Mouse (Mus musculus): ENCODE data around the gene Lrrfip2. TPM values are rescaled to one million over a fixed set of nuclear protein-coding genes. Genes with fewer than 3 reads are reported as not detected.
A peak's percentile ranks its signal among the peaks of the same experiment; 100 is the strongest.

Lrrfip2 gene
- 40.0 and 41.5 TPM in 2 replicates for polyA plus RNA-seq (2016; fragmentation: Nextera tagmentation; extraction: Ambion mirVana)

DNA sequence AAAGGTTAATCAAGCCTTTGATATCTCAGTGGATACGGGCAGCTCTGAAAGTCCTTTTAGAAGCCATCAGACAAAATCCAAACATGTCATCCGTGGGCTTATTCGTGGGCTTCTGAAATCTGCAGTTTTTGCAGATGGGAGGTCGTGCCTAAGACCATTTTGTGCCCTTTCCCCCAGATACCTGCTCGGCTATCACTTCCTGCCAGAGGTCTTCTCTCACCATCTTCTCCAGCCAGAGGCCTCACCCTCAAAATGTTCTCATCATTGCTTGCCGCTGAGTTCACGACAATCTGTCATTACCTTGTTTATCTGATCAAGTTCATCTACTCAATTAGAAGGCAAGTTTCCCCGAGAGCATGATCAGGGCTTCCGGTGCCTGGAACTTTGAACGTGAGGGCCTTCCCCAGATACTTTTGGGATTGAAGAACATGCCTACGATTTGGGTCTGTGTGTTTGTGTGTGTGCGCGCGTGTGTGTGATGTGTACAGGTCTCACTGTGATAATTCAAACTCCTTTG is at the start of gene Lrrfip2:
Gene Lrrfip2, plus strand, starts transcription at position 467 of the 517 bp plus-strand sequence.
- H3K9me3 ChIP-seq = no peaks in the 10 kb centered on the region
- 42% methylated on average over 14 of the region's 14 CpGs for whole genome bisulfite sequencing
- peak within 1 kb of the TSS; percentile 95 for H3K4me3 ChIP-seq
- H3K27me3 ChIP-seq (ENCODE audit: insufficient read depth, poor library complexity, severe bottlenecking) = no peaks in the 10 kb centered on the region
- peaks cover 23% of the 10 kb centered on the region for H3K4me1 ChIP-seq (replicated peaks)
- DNase-seq (ENCODE audit: low spot score) = no peak
- H3K36me3 ChIP-seq = peaks cover 16% of the 10 kb centered on the region
- H3K27ac ChIP-seq = peak within 1 kb of the TSS; percentile 95

DNA sequence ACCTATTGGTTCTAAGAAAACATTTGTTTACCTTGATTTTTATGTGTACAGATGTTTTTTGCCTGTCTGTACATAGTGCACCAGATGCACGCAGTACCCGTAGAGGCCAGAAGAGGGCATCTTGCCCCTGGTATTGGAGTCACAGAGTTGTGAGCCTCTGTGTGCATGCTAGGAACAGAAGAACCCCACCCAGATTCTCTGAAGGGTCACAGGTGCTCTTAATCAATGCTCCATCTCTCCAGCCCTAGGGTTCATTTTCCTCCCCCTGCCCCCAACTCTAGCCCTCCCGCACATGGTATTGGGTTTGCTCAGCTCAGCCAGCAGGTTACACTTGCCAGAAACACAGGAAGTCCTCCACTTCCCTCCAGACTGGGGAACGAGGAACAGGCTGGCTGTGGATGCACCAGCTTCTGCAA is 46.8 kb upstream of the Lrrfip2 start:
- H3K9me3 ChIP-seq = peaks cover 6% of the 10 kb centered on the region; the same call in 1 of the 2 replicates
- H3K4me1 ChIP-seq (replicated peaks) = 0 out of 2 replicates have a peak, but pooled peaks cover 6% of the 10 kb centered on the region
- WGBS = 37% methylated on average over 4 of the region's 4 CpGs
- DNase-seq (ENCODE audit: low spot score) = peak; percentile 57
- H3K27me3 ChIP-seq (ENCODE audit: insufficient read depth, poor library complexity, severe bottlenecking) = no peaks in the 10 kb centered on the region
- no peaks in the 10 kb centered on the region for H3K36me3 ChIP-seq
- H3K4me3 ChIP-seq = no peak overlapping the region
- no peak overlapping the region for H3K27ac ChIP-seq

DNA sequence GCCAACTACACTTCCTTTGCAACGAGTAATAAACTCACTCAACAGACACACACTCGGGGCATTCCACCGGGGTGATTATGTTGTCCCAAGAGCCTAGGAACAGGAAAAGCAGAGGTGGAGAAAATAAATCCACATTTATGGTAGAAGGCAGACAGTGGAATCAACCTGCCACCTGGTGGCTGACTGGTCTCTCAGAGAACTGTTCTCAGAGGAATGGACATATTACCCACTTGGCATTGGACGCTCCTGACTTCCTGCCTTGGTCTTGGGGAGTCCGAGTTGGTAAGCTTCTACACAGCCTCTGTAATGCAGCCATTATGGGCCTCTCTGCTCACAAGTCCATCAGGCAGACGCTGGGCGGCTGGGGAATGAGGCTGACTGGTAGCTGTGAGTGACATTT is 45.2 kb upstream of the Lrrfip2 start:
- H3K9me3 ChIP-seq = peaks cover 6% of the 10 kb centered on the region; the same call in 1 of the 2 replicates
- H3K4me3 ChIP-seq = no peak overlapping the region
- H3K27ac ChIP-seq = no peak overlapping the region
- 66% methylated on average over 7 of the region's 7 CpGs for WGBS
- 0 out of 2 replicates have a peak, but pooled peaks cover 6% of the 10 kb centered on the region for H3K4me1 ChIP-seq (replicated peaks)
- H3K36me3 ChIP-seq = no peaks in the 10 kb centered on the region
- H3K27me3 ChIP-seq (ENCODE audit: insufficient read depth, poor library complexity, severe bottlenecking) = no peaks in the 10 kb centered on the region
- peak; percentile 16 for DNase-seq (ENCODE audit: low spot score)

DNA sequence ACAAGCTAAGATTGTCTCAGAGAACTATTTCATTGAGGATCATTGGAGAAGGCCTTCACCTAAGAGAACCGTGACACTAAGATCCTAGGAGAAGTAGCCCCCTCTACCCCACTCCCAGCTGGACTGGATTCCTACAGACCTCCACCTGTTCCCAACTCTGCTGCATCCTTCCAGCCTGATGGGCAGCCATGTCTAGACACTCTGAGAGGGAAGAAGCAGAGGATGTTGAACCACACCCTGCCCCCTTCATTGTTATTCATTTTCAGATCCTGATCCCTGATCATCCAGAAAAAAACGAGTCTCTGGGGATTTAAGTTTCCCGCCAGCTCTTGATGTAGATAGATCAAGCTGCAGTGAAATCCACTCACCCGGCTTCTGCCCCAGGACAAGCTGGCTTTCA is 44.4 kb upstream of the Lrrfip2 start:
- 82% methylated on average over 4 of the region's 4 CpGs for WGBS
- Histone ChIP-seq H3K27ac (no peak overlapping the region), H3K4me3 (no peak overlapping the region), H3K27me3 (ENCODE audit: insufficient read depth, poor library complexity, severe bottlenecking) (no peaks in the 10 kb centered on the region), H3K9me3 (peaks cover 6% of the 10 kb centered on the region; the same call in 1 of the 2 replicates), H3K4me1 (replicated peaks) (0 out of 2 replicates have a peak, but pooled peaks cover 6% of the 10 kb centered on the region), H3K36me3 (no peaks in the 10 kb centered on the region)
- no peak for DNase-seq (ENCODE audit: low spot score)

DNA sequence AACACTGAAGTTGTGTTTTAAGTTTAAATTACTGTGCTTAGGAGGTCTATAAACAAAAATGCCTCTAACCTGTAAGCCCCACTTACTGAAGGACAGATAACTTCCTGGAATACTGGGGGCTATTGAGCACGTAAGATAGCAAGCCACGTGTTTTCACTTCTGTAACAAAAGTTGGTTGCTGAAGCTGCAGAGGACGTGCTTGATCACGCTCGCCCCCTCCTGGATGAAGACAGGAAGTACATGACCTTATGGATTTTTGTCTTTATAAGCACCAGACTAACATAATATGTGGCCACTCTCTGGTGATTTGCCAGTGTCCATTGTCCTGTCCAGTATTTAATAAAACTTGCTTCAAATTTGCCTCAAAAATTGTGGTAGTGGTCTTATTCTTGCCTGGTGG is 39.6 kb upstream of the Lrrfip2 start:
- Histone ChIP-seq H3K27me3 (ENCODE audit: insufficient read depth, poor library complexity, severe bottlenecking) (no peaks in the 10 kb centered on the region), H3K27ac (no peak overlapping the region), H3K9me3 (peaks cover 6% of the 10 kb centered on the region; the same call in 1 of the 2 replicates), H3K4me1 (replicated peaks) (no peaks in the 10 kb centered on the region), H3K4me3 (no peak overlapping the region), H3K36me3 (no peaks in the 10 kb centered on the region)
- WGBS = 63% methylated on average over 5 of the region's 5 CpGs
- DNase-seq (ENCODE audit: low spot score) = no peak

DNA sequence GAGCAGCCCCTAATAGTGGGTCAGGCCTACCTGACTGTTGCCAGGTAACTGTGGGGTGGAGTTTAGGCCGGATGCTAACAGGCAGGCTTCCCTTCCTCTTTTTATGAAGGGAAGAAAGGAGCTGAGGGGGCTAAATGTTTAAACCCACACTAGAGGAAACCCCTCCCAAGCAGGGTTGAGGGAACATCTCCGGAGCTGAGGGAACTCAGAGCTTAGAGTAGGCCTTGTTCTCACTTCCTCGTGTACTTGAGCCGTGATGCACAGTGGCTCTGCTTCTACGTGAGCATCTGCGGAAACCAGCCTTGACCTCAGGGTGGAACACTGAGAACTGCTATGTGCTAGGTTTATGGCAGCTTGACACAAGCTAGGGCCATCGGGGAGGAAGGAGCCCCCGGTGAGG is 36.6 kb upstream of the Lrrfip2 start:
- no peaks in the 10 kb centered on the region for H3K4me1 ChIP-seq (replicated peaks)
- no peaks in the 10 kb centered on the region for H3K9me3 ChIP-seq
- 90% methylated on average over 8 of the region's 8 CpGs for WGBS
- H3K27me3 ChIP-seq (ENCODE audit: insufficient read depth, poor library complexity, severe bottlenecking) = 0 out of 2 replicates have a peak, but pooled peaks cover 5% of the 10 kb centered on the region
- DNase-seq (ENCODE audit: low spot score) = no peak
- no peaks in the 10 kb centered on the region for H3K36me3 ChIP-seq
- no peak overlapping the region for H3K27ac ChIP-seq
- H3K4me3 ChIP-seq = no peak overlapping the region

DNA sequence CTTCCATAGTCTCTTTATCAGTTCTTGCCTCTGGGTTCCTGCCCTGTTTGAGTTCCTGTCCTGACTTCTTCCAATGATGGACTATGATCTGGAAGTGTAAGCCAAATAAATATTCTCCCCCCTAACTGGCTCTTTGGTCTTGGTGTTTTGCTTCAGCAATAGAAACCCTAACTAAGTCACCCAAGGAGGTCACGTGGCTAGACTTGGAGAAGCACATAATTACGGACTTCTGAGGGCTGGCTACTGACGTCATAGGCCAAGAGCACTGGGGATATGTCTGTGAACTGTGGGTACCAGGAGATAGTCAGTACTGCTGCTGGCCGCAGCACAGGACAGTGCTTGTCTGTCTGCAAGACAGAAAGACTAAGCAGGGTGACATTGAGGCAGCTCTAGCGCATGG is 35.6 kb upstream of the Lrrfip2 start:
- 85% methylated on average over 5 of the region's 5 CpGs for WGBS
- no peaks in the 10 kb centered on the region for H3K4me1 ChIP-seq (replicated peaks)
- H3K4me3 ChIP-seq = no peak overlapping the region
- no peak for DNase-seq (ENCODE audit: low spot score)
- H3K9me3 ChIP-seq = no peaks in the 10 kb centered on the region
- no peak overlapping the region for H3K27ac ChIP-seq
- H3K27me3 ChIP-seq (ENCODE audit: insufficient read depth, poor library complexity, severe bottlenecking) = 0 out of 2 replicates have a peak, but pooled peaks cover 5% of the 10 kb centered on the region
- no peaks in the 10 kb centered on the region for H3K36me3 ChIP-seq

DNA sequence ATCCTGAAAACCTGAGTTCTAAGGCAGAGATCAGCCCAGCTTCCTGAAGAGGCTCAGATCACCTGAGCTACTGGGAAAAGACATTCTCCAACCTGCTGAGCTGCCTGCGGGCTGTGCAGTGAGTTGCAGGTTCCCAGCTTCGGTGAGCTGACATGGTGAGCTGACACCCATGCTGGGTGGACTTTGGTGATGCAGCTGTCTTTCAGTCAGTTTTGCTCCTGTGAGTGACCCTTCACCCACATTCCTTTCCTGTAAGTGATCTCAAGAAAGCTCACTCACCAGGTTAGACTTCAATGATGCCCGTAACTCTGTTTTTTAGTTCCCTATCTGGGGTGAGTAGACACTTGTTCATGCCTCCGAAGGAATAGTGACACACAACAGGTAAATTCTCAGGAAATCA is 32.1 kb upstream of the Lrrfip2 start:
- 55% methylated on average over 4 of the region's 4 CpGs for WGBS
- peaks cover 23% of the 10 kb centered on the region for H3K4me1 ChIP-seq (replicated peaks)
- no peak for DNase-seq (ENCODE audit: low spot score)
- no peak overlapping the region for H3K27ac ChIP-seq
- H3K36me3 ChIP-seq = no peaks in the 10 kb centered on the region
- H3K4me3 ChIP-seq = no peak overlapping the region
- peaks cover 12% of the 10 kb centered on the region; the same call in 1 of the 2 replicates for H3K27me3 ChIP-seq (ENCODE audit: insufficient read depth, poor library complexity, severe bottlenecking)
- H3K9me3 ChIP-seq = no peaks in the 10 kb centered on the region

DNA sequence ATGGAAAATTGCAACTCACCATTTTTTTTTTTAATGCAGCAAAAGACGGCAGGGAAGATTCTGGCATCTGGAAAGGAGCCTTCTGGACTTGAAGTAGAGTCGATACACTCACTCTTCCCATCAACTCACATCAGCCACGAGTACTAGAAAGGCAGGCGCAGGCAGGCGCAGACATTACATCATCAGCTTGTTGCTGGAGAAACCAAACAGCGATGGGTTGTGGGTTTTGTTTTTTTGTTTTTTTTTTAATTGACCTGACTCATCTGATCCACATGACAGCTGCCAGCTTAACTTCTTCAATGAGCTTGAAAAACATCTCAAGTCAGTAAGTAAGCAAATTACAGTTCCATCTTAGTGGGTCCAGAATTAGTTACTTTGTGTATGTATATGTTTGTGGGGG is 31.3 kb upstream of the Lrrfip2 start:
- no peak for DNase-seq (ENCODE audit: low spot score)
- H3K9me3 ChIP-seq = no peaks in the 10 kb centered on the region
- no peaks in the 10 kb centered on the region for H3K36me3 ChIP-seq
- 79% methylated on average over 6 of the region's 6 CpGs for WGBS
- peaks cover 23% of the 10 kb centered on the region for H3K4me1 ChIP-seq (replicated peaks)
- no peak overlapping the region for H3K27ac ChIP-seq
- no peak overlapping the region for H3K4me3 ChIP-seq
- peaks cover 12% of the 10 kb centered on the region; the same call in 1 of the 2 replicates for H3K27me3 ChIP-seq (ENCODE audit: insufficient read depth, poor library complexity, severe bottlenecking)

DNA sequence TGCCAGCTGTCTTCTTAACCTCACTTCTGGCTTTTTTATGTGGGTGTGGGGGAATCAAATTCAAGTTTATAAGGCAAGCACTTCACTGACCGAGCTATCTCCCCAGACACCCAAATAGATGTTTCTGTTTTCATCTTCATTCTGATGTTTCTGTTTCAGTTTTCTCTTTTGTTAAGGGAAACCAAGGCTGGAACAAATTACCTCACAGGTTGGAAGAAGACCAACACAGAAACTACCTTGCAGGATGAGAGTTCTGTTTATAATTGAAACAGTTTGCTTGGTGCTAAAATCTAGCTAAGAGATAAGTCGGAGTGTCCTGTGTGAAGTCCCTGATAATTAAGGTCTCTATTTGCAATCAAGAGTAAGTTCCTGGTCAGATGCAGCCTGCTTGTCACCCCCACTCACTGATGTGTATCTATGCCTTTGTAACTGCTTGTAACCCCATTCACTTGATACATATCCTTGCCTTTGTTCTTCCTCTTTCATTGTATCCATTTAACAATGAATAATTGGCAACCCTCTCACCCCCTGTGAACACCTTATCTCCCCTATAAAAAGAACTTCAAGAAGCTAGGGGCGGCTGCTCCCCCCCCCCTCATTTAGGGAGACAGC is 30.3 kb upstream of the Lrrfip2 start:
- Histone ChIP-seq H3K27me3 (ENCODE audit: insufficient read depth, poor library complexity, severe bottlenecking) (peaks cover 12% of the 10 kb centered on the region; the same call in 1 of the 2 replicates), H3K4me3 (no peak overlapping the region), H3K4me1 (replicated peaks) (peaks cover 23% of the 10 kb centered on the region), H3K27ac (no peak overlapping the region), H3K36me3 (no peaks in the 10 kb centered on the region), H3K9me3 (no peaks in the 10 kb centered on the region)
- no peak for DNase-seq (ENCODE audit: low spot score)
- 24% methylated on average over 3 of the region's 3 CpGs for WGBS

DNA sequence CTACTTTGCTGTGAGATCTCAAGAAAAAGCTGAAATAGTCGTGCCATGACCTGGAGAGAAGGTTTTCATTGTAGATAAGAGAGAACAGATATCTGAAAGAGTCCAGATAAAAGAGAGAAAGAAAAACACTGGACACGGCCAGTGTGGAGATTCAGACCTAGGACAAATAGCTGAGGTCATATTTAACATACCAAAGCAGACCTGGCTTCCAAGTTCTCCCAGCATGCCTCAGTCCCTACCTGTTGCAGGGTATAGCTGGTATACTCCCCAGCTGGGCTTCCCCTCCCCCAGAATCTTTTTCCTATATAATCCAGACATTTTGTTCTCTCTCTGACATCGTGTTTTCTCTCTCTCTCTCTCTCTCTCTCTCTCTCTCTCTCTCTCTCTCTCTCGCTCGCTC is 29.4 kb upstream of the Lrrfip2 start:
- H3K36me3 ChIP-seq = no peaks in the 10 kb centered on the region
- 7% methylated on average over 5 of the region's 5 CpGs for WGBS
- H3K9me3 ChIP-seq = no peaks in the 10 kb centered on the region
- DNase-seq (ENCODE audit: low spot score) = no peak
- H3K27ac ChIP-seq = no peak overlapping the region
- H3K4me1 ChIP-seq (replicated peaks) = peaks cover 23% of the 10 kb centered on the region
- no peak overlapping the region for H3K4me3 ChIP-seq
- peaks cover 12% of the 10 kb centered on the region; the same call in 1 of the 2 replicates for H3K27me3 ChIP-seq (ENCODE audit: insufficient read depth, poor library complexity, severe bottlenecking)

DNA sequence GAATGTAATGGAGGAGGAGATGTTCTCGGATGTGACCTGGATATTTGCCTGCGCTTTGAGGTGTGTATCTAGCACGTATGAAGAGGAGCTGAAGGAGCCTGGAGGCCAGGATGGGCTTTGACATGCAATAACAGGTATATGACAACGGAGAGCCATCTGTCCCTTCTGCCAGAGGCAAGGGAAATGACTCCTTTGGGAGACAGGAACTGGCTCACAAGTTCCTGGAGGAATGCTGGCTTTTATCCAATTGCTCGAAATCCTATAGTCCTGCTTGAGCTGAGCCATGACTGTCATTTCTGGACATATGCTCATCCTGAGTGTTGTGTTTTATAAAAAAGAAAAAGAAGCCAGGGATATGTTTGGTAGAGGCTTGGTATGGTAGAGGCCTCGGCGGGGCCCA is 28.5 kb upstream of the Lrrfip2 start:
- no peaks in the 10 kb centered on the region for H3K36me3 ChIP-seq
- H3K27ac ChIP-seq = no peak overlapping the region
- H3K4me3 ChIP-seq = no peak overlapping the region
- peaks cover 23% of the 10 kb centered on the region for H3K4me1 ChIP-seq (replicated peaks)
- DNase-seq (ENCODE audit: low spot score) = no peak
- H3K27me3 ChIP-seq (ENCODE audit: insufficient read depth, poor library complexity, severe bottlenecking) = peaks cover 12% of the 10 kb centered on the region; the same call in 1 of the 2 replicates
- H3K9me3 ChIP-seq = no peaks in the 10 kb centered on the region
- 40% methylated on average over 7 of the region's 7 CpGs for WGBS

DNA sequence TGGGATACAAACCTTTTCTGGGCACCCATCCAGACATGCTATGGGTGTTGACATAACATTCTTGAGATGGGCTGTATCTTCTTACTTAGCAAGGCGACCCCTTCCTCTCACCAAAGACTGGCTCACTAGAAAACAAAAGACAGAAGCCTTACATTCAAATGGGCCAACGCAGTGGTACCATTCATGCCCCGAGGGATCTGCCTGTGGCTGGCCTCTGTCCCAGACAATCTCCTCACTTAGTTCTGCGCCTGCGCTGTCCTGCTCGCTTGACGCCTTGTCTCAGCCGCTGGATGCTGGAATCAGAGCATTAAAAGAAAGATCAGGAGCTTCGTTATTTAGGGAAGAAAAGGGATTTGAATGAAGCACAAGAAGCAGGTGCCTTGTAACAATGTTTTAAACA is 24.7 kb upstream of the Lrrfip2 start:
- H3K36me3 ChIP-seq = no peaks in the 10 kb centered on the region
- H3K27ac ChIP-seq = no peak overlapping the region
- no peak overlapping the region for H3K4me3 ChIP-seq
- H3K4me1 ChIP-seq (replicated peaks) = peaks cover 21% of the 10 kb centered on the region
- peaks cover 5% of the 10 kb centered on the region; the same call in 1 of the 2 replicates for H3K27me3 ChIP-seq (ENCODE audit: insufficient read depth, poor library complexity, severe bottlenecking)
- DNase-seq (ENCODE audit: low spot score) = no peak
- no peaks in the 10 kb centered on the region for H3K9me3 ChIP-seq
- WGBS = 73% methylated on average over 9 of the region's 9 CpGs

Measured in hindbrain, embryonic 10.5 days (tissue).